Mouse (Mus musculus) cerebellum, adult 9-11 months (tissue): ENCODE measurements at regions not wholly inside any gene's neighbourhood (a gene's known extent, or its start where the extent isn't known, plus 50 kb on each side); places are given as distances from the start of the nearest gene placed in this dataset.

Source experiments
- DNase-seq: peaks from one replicate; pipeline ENCODE4 v3.0.0; 2022

GRCm38 (mm10) chr3:140059522-140060110 is 854.1 kb downstream of the Stpg2 start:
- DNase-seq: no peak

- no peak for DNase-seq
Observed at GRCm38 (mm10) chr3:140061769-140062381, 856.4 kb downstream of the Stpg2 start.

- DNase-seq: no peak
Observed at GRCm38 (mm10) chr3:140062880-140063279, 857.4 kb downstream of the Stpg2 start.

- no peak for DNase-seq
Observed at GRCm38 (mm10) chr3:140084333-140084732, 878.8 kb downstream of the Stpg2 start.

GRCm38 (mm10) chr3:140085385-140085784 is 879.9 kb downstream of the Stpg2 start:
- no peak for DNase-seq

GRCm38 (mm10) chr3:140088019-140088418 is 882.5 kb downstream of the Stpg2 start:
- DNase-seq: no peak

- no peak for DNase-seq
Observed at GRCm38 (mm10) chr3:140091900-140092299, 886.4 kb downstream of the Stpg2 start.

- no peak for DNase-seq
Observed at GRCm38 (mm10) chr3:140096854-140097540, 891.5 kb downstream of the Stpg2 start.

- DNase-seq: no peak
Observed at GRCm38 (mm10) chr3:140109401-140109800, 903.9 kb downstream of the Stpg2 start.

GRCm38 (mm10) chr3:140111414-140112172 is 906.1 kb downstream of the Stpg2 start:
- DNase-seq: no peak

- DNase-seq: no peak
Observed at GRCm38 (mm10) chr3:140115116-140115515, 909.6 kb downstream of the Stpg2 start.

- peak; percentile 53 for DNase-seq
Observed at GRCm38 (mm10) chr3:140127310-140127709, 921.8 kb downstream of the Stpg2 start.

GRCm38 (mm10) chr3:140129065-140129778 is 923.7 kb downstream of the Stpg2 start:
- peak; percentile 47 for DNase-seq

- peak; percentile 98 for DNase-seq
Observed at GRCm38 (mm10) chr3:140143900-140144299, 938.4 kb downstream of the Stpg2 start.

- no peak for DNase-seq
Observed at GRCm38 (mm10) chr3:140147158-140147933, 941.9 kb downstream of the Stpg2 start.

GRCm38 (mm10) chr3:140150530-140150951 is 945.0 kb downstream of the Stpg2 start:
- no peak for DNase-seq

GRCm38 (mm10) chr3:140179471-140179870 is 974.0 kb downstream of the Stpg2 start:
- DNase-seq: no peak

- DNase-seq: no peak
Observed at GRCm38 (mm10) chr3:140182690-140183089, 977.2 kb downstream of the Stpg2 start.

GRCm38 (mm10) chr3:140184899-140185525 is 979.5 kb downstream of the Stpg2 start:
- DNase-seq: no peak

GRCm38 (mm10) chr3:140205914-140206313 is 1000.4 kb downstream of the Stpg2 start:
- DNase-seq: no peak

GRCm38 (mm10) chr3:140221478-140221877 is 990.7 kb downstream of the Pdha2 start:
- no peak for DNase-seq
